Mouse (Mus musculus) stomach, postnatal 0 days (tissue): ENCODE data around the gene Azin2.

ENCODE experiments used
- CTCF ChIP-seq: IDR thresholded peaks from 2 replicates; pipeline ENCODE4 v1.5.1; 2016; ENCODE audit warnings: antibody characterized with exemption, low read depth, mild to moderate bottlenecking, moderate library complexity
- EP300 ChIP-seq: optimal IDR thresholded peaks from 2 replicates; pipeline ENCODE3; 2016; ENCODE audit warnings: antibody characterized with exemption

- no peak for TF ChIP-seq CTCF
- no peak for TF ChIP-seq EP300
These were observed 70.5 kb downstream of the Azin2 start for GRCm38 (mm10) chr4:128891746-128892145.
